ENCODE assay signal across 18 mouse cellular contexts in genomic region chr1:134947590-134947989, GRCm38 (mm10).
"Had no signal": no experiment of that assay in that cellular context is flagged by ENCODE, and none has a peak within 500 bp of the region (broad histone marks: within the 10 kb centered on the region; RNA-seq: fewer than 3 reads in every experiment).

No protein-coding gene starts in this region.

- H3K4me1 ChIP-seq: midbrain, embryonic 10.5 days; midbrain, embryonic 12.5 days; neural tube, embryonic 13.5 days; neural tube, embryonic 15.5 days had no signal

- H3K9me3 ChIP-seq: midbrain, embryonic 10.5 days; midbrain, embryonic 12.5 days; neural tube, embryonic 13.5 days; neural tube, embryonic 15.5 days had no signal

- H3K4me2 ChIP-seq: lung, embryonic 14.5 days; midbrain, embryonic 12.5 days; neural tube, embryonic 13.5 days; neural tube, embryonic 15.5 days had no signal

- H3K36me3 ChIP-seq: midbrain, embryonic 12.5 days; neural tube, embryonic 15.5 days had no signal

- ATAC-seq: midbrain, embryonic 16.5 days had no signal

- H3K4me3 ChIP-seq: midbrain, embryonic 10.5 days; midbrain, embryonic 12.5 days; myocyte; neural tube, embryonic 13.5 days; neural tube, embryonic 15.5 days had no signal

- H3K27me3 ChIP-seq: midbrain, embryonic 12.5 days; neural tube, embryonic 13.5 days; neural tube, embryonic 15.5 days had no signal

- H3K27ac ChIP-seq: midbrain, embryonic 10.5 days; midbrain, embryonic 12.5 days; neural tube, embryonic 13.5 days; neural tube, embryonic 15.5 days had no signal

- H3K9ac ChIP-seq: lung, embryonic 14.5 days; midbrain, embryonic 12.5 days; neural tube, embryonic 13.5 days; neural tube, embryonic 15.5 days had no signal

- DNase-seq: lung, adult 18-20 months; lung, embryonic 14.5 days; lung, postnatal 10 days; lung, postnatal 4 days; midbrain, embryonic 14.5 days; retina, postnatal 1 day; right cerebral cortex, postnatal 14 days; right cerebral cortex, postnatal 4 days; spleen, adult 18-20 months; thymus, adult 2 months; thymus, postnatal 25 days; thymus, postnatal 4 days had no signal
